Mouse (Mus musculus): ENCODE results near the gene Hdac9. TPM values are rescaled to one million over a fixed set of nuclear protein-coding genes. Genes with fewer than 3 reads are reported as not detected.

Gene Hdac9
- polyA plus RNA-seq, 1 experiment from 2014 or later, result 8.8 TPM

- no peak overlapping the region for H3K4me2 ChIP-seq (replicated peaks)
- no peak for ATAC-seq (ENCODE audit: low FRiP score, low read depth)
- H3K27me3 ChIP-seq (replicated peaks), result no peaks in the 10 kb centered on the region
- no peaks in the 10 kb centered on the region for H3K9me3 ChIP-seq
- no peaks in the 10 kb centered on the region for H3K4me1 ChIP-seq
- H3K9ac ChIP-seq, result no peak overlapping the region
- WGBS, result 76% methylated on average over 5 of the region's 5 CpGs
- no peak overlapping the region for H3K4me3 ChIP-seq
- H3K27ac ChIP-seq, result no peak overlapping the region
- H3K36me3 ChIP-seq, result no peaks in the 10 kb centered on the region
These were observed 357.9 kb downstream of the Hdac9 start for GRCm38 (mm10) chr12:34559001-34559400.

DNA sequence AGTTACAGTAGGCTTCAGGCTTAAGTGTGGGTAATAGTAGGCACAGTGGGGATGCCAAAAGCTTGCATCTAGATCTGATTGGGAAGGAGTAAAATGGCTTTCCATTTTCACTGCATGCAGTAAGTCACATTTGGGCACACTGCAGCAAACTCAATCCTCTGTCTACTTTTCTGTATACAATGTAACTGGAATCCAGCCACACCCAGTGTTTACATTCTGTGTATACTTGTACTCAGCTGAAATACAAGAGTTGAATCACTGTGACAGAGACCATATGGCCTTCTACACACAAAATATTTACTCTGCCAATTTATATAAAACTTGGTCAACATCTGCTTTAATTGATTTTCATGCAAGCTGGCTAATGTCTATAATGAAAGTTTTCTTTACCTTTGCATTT, 362.1 kb downstream of the Hdac9 start:
- H3K4me1 ChIP-seq, result no peaks in the 10 kb centered on the region
- no peaks in the 10 kb centered on the region for H3K36me3 ChIP-seq
- H3K27ac ChIP-seq, result no peak overlapping the region
- no peak overlapping the region for H3K9ac ChIP-seq
- H3K4me3 ChIP-seq, result no peak overlapping the region
- no peaks in the 10 kb centered on the region for H3K27me3 ChIP-seq (replicated peaks)
- H3K9me3 ChIP-seq, result no peaks in the 10 kb centered on the region
- H3K4me2 ChIP-seq (replicated peaks), result no peak overlapping the region
- no peak for ATAC-seq (ENCODE audit: low FRiP score, low read depth)

DNA sequence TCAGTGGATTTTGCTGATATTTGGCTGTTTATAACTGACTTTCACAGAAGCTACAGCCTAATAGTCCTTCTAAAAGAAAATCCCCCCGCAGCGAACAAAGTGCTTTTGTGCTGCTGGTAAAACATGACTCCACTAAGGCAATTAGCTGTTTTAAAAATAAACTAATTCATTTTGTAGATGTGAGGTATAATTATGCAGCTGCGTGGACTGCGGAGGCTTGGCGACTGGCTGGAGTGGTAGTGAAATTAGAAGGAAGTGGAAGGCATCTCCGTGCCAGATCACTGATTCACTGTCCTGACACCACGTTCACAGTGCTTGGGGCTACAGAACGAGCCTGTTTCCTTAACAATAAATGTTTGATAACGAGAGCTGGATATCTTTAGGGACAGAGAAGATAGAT, 366.6 kb downstream of the Hdac9 start:
- Histone ChIP-seq H3K4me3 (no peak overlapping the region), H3K9me3 (no peaks in the 10 kb centered on the region), H3K27me3 (replicated peaks) (no peaks in the 10 kb centered on the region), H3K4me2 (replicated peaks) (no peak overlapping the region), H3K27ac (no peak overlapping the region), H3K36me3 (no peaks in the 10 kb centered on the region), H3K9ac (no peak overlapping the region), H3K4me1 (no peaks in the 10 kb centered on the region)
- no peak for ATAC-seq (ENCODE audit: low FRiP score, low read depth)
- WGBS, result 71% methylated on average over 9 of the region's 9 CpGs

DNA sequence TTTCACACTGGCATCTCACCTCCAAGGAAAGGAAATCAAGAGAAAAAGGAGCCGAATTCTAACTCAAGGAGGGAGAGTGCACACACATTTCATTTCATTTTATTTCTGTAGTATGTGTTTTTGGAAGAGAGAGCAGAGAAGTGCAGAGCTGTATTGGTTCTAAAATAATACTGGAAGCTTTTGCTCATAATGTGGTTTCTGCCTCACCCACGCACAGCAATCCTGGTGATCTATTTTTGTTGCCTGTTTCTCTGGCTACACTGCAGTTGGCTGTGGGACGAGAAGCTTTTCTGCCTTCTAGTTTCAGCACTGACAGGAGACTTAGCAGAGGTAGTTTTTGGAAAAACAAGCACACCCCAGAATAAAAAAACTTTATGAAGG, 387.7 kb downstream of the Hdac9 start:
- peak overlapping the region; percentile 55 for H3K4me2 ChIP-seq (replicated peaks)
- 0 out of 2 replicates have a peak, but pooled peaks have one; percentile 8 for ATAC-seq (ENCODE audit: low FRiP score, low read depth)

GRCm38 (mm10) chr12:34528201-34529164, 388.4 kb downstream of the Hdac9 start:
- Histone ChIP-seq H3K27ac (peak overlapping the region; percentile 28; the same call in 1 of the 2 replicates), H3K9me3 (no peaks in the 10 kb centered on the region), H3K9ac (peak overlapping the region; percentile 23; the same call in 1 of the 2 replicates), H3K4me1 (peaks cover 29% of the 10 kb centered on the region), H3K4me2 (replicated peaks) (peak overlapping the region; percentile 55), H3K27me3 (replicated peaks) (no peaks in the 10 kb centered on the region), H3K4me3 (peak overlapping the region; percentile 23), H3K36me3 (no peaks in the 10 kb centered on the region)
- peak; percentile 89 for ATAC-seq (ENCODE audit: low FRiP score, low read depth)
- WGBS, result 8% methylated on average over 11 of the region's 11 CpGs

More for the DNA sequence above, 387.7 kb downstream of the Hdac9 start:
- Histone ChIP-seq H3K9me3 (no peaks in the 10 kb centered on the region), H3K4me3 (no peak overlapping the region), H3K27me3 (replicated peaks) (no peaks in the 10 kb centered on the region), H3K36me3 (no peaks in the 10 kb centered on the region), H3K9ac (no peak overlapping the region), H3K27ac (no peak overlapping the region), H3K4me1 (peaks cover 29% of the 10 kb centered on the region)
- 14% methylated on average over 3 of the region's 3 CpGs for WGBS

GRCm38 (mm10) chr12:34527761-34528160, 389.1 kb downstream of the Hdac9 start:
- Histone ChIP-seq H3K4me3 (peak overlapping the region; percentile 23; the same call in 1 of the 2 replicates), H3K4me1 (peaks cover 29% of the 10 kb centered on the region), H3K9me3 (no peaks in the 10 kb centered on the region), H3K27me3 (replicated peaks) (no peaks in the 10 kb centered on the region), H3K27ac (no peak overlapping the region), H3K36me3 (no peaks in the 10 kb centered on the region), H3K4me2 (replicated peaks) (peak overlapping the region; percentile 55), H3K9ac (0 out of 2 replicates have a peak overlapping the region, but pooled peaks have one; percentile 23)
- ATAC-seq (ENCODE audit: low FRiP score, low read depth), result no peak
- 59% methylated on average over 4 of the region's 4 CpGs for WGBS

GRCm38 (mm10) chr12:34521468-34521867, 395.4 kb downstream of the Hdac9 start:
- ATAC-seq (ENCODE audit: low FRiP score, low read depth), result no peak

GRCm38 (mm10) chr12:34516769-34517562, 399.9 kb downstream of the Hdac9 start:
- no peak overlapping the region for H3K4me3 ChIP-seq
- WGBS, result 56% methylated on average over 6 of the region's 6 CpGs

More at GRCm38 (mm10) chr12:34521468-34521867, 395.4 kb downstream of the Hdac9 start:
- Histone ChIP-seq H3K36me3 (no peaks in the 10 kb centered on the region), H3K27ac (no peak overlapping the region), H3K27me3 (replicated peaks) (no peaks in the 10 kb centered on the region), H3K9ac (no peak overlapping the region), H3K4me3 (no peak overlapping the region), H3K4me1 (no peaks in the 10 kb centered on the region), H3K4me2 (replicated peaks) (no peak overlapping the region), H3K9me3 (no peaks in the 10 kb centered on the region)
- WGBS, result 85% methylated on average over 2 of the region's 2 CpGs

GRCm38 (mm10) chr12:34506345-34506744, 410.6 kb downstream of the Hdac9 start:
- H3K9me3 ChIP-seq, result no peaks in the 10 kb centered on the region
- WGBS, result 92% methylated on average over 1 of the region's 1 CpGs
- H3K4me3 ChIP-seq, result no peak overlapping the region
- H3K9ac ChIP-seq, result no peak overlapping the region
- no peak for ATAC-seq (ENCODE audit: low FRiP score, low read depth)
- no peaks in the 10 kb centered on the region for H3K27me3 ChIP-seq (replicated peaks)
- no peaks in the 10 kb centered on the region for H3K36me3 ChIP-seq
- no peak overlapping the region for H3K4me2 ChIP-seq (replicated peaks)
- no peaks in the 10 kb centered on the region for H3K4me1 ChIP-seq
- no peak overlapping the region for H3K27ac ChIP-seq

More at GRCm38 (mm10) chr12:34516769-34517562, 399.9 kb downstream of the Hdac9 start:
- Histone ChIP-seq H3K4me1 (no peaks in the 10 kb centered on the region), H3K9me3 (no peaks in the 10 kb centered on the region), H3K27ac (no peak overlapping the region), H3K27me3 (replicated peaks) (no peaks in the 10 kb centered on the region), H3K4me2 (replicated peaks) (no peak overlapping the region), H3K9ac (no peak overlapping the region), H3K36me3 (no peaks in the 10 kb centered on the region)
- ATAC-seq (ENCODE audit: low FRiP score, low read depth), result no peak

GRCm38 (mm10) chr12:34498751-34499626, 417.9 kb downstream of the Hdac9 start:
- Histone ChIP-seq H3K27me3 (replicated peaks) (no peaks in the 10 kb centered on the region), H3K36me3 (no peaks in the 10 kb centered on the region), H3K4me3 (no peak overlapping the region), H3K4me1 (no peaks in the 10 kb centered on the region), H3K9ac (no peak overlapping the region), H3K4me2 (replicated peaks) (no peak overlapping the region), H3K9me3 (no peaks in the 10 kb centered on the region), H3K27ac (no peak overlapping the region)
- 83% methylated on average over 9 of the region's 9 CpGs for WGBS
- no peak for ATAC-seq (ENCODE audit: low FRiP score, low read depth)

DNA sequence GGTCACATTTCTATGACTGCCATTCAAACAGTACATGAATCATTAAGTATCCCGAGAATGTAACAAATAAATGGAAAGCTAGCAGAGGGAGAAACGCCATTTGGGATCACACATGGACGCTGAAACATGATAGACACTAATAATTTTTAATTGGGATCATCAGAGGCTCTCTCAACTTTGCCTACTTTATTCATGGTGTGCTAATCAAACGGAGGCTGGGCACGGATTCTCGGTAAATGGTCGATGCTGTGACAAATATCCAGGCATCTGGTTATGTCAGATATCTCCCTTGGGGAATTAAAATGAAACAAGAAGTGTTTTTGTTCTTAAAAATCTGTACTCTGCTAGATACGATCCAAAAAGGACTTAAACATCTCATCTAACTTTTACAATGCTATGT, 418.6 kb downstream of the Hdac9 start:
- Histone ChIP-seq H3K9me3 (no peaks in the 10 kb centered on the region), H3K27me3 (replicated peaks) (no peaks in the 10 kb centered on the region), H3K9ac (no peak overlapping the region), H3K36me3 (no peaks in the 10 kb centered on the region), H3K4me2 (replicated peaks) (no peak overlapping the region), H3K4me1 (no peaks in the 10 kb centered on the region), H3K27ac (no peak overlapping the region), H3K4me3 (no peak overlapping the region)
- ATAC-seq (ENCODE audit: low FRiP score, low read depth), result no peak
- 73% methylated on average over 8 of the region's 8 CpGs for WGBS
